Mouse (Mus musculus): Measurements from ENCODE around the gene Osbpl10.
A peak's percentile ranks its signal among the peaks of the same experiment; 100 is the strongest.

The Osbpl10 gene

DNA sequence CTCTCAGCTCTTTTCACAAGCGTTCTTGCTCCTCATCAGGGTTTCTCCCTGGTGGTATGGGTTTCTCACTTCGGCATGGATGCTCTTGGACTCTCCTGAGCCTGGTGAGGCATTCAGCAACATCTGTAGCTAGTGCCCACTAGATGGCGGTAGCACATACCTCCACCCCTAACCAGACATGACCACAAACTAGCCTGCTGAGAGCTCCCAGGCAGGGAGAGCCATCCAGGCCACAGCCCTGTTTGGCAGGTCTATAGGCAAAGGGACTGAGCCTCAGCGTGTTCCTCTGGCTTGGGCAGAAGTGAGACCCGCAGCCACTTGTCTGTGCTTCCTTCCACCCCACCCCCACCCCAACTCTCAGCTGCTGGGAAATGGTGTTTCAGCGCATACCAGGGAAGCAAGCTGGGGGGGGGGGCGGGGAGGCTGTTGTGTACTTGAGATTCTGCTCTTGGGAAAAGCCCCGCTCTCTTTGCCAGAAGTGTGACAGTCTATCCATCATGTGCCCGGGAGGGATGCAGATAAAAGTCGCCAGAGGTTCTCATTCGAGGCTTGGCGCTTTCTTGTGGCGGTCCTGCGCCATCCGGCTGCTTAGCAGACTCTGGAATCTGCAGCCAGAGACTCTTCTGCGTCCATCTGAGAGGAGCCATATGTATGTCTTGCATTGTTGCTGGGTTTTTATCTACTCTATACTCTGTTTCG, 110.1 kb downstream of the Osbpl10 start:
- peak; percentile 64 for DNase-seq (ENCODE audit: low read depth)

GRCm38 (mm10) chr9:115089644-115090043, 111.3 kb downstream of the Osbpl10 start:
- DNase-seq (ENCODE audit: low read depth), result no peak

GRCm38 (mm10) chr9:115096481-115096880, 118.1 kb downstream of the Osbpl10 start:
- DNase-seq (ENCODE audit: low read depth), result no peak

DNA sequence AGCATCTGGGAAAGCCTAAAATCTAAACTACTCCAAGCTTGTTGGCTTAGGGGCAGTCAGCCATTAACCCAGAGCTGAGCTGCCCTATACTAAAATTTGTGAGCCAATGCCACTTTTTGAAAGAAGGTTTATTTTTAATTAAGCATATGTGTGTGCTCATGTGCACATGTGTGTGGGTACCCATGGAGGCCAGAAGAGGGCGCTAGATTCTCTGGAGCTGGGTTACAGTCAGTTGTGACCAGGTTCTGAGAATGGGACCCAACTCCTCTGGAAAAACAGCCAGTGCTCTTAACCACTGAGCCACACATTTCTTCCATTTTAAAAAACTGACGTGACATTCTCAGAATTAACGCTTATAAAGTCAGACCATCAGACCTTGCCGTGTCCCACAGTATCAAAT, 119.0 kb downstream of the Osbpl10 start:
- DNase-seq (ENCODE audit: low read depth), result no peak

DNA sequence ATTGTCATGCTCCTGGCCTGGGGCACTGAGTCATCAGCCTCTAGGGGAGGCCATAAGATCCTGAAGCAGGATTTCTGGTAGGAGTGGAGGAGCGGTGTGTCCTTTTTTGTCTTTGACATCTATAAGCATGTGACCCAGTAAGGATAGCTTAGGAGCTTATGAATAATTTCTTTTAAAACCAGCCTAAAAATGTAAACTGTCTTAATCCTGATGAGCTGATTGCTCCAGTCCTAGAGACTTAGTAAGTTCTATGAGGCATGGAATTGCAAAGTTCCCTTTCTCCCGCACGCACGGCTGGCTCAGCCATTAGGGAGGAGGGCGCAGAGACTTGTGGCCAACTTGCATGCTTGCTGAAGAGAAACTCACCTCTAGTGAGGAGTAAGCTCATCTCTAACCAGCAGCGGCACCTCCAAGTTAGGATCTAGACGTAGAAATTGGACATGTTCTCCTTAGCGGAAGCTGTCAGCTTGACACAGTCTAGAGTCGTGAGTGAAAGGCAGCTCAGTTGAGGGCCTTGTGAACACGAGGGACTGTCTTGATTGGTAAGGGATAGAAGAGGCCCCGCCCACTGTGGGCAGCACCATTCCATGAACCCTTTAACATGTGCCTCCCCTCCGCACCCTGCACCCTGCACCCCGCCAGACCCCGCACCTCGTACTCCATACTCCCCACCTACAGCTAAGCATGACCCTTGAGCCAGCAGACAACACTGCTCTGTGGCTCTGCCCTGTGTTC, 122.0 kb downstream of the Osbpl10 start:
- DNase-seq (ENCODE audit: low read depth), result no peak

DNA sequence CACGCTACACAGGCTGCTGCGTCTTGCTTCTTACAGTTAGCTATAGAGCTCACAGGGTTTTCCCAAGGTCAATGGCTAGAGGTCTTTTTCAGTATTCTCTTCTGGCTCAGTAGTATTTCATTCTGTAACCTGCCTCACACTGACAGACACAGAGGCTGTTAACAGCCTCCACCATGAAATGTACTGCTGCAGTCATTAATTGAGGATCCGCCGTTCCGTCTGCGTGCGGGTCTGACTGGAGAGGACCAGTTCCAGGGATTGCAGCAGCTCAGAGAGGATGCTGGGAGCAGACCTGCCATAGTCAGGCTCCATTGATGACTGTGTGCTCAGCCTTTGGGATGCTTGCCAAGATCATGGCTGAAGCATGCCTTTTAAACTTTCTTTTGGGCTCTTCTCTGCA, 129.1 kb downstream of the Osbpl10 start:
- DNase-seq (ENCODE audit: low read depth), result no peak

- DNase-seq (ENCODE audit: low read depth), result no peak
Measured at GRCm38 (mm10) chr9:115110655-115111054, 132.3 kb downstream of the Osbpl10 start.

GRCm38 (mm10) chr9:115117314-115117713, 138.9 kb downstream of the Osbpl10 start:
- no peak for DNase-seq (ENCODE audit: low read depth)

DNA sequence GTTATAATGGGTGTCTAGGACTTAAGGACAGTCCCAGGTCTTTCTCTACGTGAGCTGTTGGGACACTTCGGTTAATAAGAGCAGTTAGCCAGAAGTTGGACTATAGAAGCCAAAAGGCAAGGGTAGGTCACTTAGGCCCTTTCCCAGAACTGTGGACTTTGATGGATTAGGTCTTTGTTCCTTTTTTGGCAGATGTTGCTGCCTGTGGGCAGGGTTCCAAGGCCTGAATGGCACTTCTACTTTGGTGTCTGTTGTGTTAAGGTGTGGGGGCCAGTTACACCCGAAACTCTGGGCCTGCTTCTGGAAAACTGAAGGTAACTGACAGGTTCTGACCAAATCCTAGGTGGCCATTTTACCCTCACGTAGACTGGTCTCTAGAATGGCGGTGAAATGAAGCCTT, 141.9 kb downstream of the Osbpl10 start:
- DNase-seq (ENCODE audit: low read depth), result no peak

GRCm38 (mm10) chr9:115120678-115121224, 142.4 kb downstream of the Osbpl10 start:
- no peak for DNase-seq (ENCODE audit: low read depth)

DNA sequence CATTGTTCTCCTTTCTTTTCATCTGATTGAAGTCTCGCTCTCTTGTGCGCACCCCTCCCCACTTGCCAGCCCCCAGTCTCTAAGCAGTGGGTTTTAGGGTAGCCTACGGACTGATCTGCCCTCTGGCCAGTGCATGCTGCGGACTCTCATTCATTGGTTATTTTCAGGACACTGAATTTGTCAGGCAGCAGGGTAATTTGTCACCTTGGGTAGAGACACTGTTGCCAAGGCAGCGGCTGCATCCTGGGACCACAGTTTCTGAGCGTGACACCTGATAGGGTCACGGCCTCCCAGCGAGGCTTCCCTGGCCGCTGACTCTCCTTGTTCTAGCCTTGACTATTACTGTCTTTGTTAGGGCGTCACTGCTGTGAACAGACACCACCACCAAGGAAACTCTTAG, 149.0 kb downstream of the Osbpl10 start:
- no peak for DNase-seq (ENCODE audit: low read depth)

DNA sequence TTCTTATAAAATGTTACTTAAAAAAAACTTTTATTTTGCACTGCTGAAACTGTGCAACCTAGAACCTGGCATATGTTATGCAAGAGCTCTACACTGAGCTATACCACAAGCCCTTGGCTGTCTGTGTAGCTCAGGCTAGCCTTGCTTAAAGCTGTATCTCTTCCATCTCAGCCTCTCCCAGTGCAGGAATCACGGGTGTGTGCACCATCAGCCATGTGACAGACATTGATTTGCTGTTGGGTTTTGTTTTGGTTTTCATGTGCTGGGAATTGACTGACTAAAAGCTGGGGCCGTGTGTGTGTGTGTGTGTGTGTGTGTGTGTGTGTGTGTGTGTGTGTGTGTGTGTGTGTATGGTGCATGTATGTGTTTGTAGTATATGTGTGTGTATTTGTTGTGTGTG, 155.6 kb downstream of the Osbpl10 start:
- DNase-seq (ENCODE audit: low read depth), result no peak

GRCm38 (mm10) chr9:115134736-115135135, 156.4 kb downstream of the Osbpl10 start:
- no peak for DNase-seq (ENCODE audit: low read depth)

- DNase-seq (ENCODE audit: low read depth), result no peak
Measured at GRCm38 (mm10) chr9:115135352-115135751, 157.0 kb downstream of the Osbpl10 start.

- DNase-seq (ENCODE audit: low read depth), result no peak
Measured at GRCm38 (mm10) chr9:115137858-115138257, 159.5 kb downstream of the Osbpl10 start.

DNA sequence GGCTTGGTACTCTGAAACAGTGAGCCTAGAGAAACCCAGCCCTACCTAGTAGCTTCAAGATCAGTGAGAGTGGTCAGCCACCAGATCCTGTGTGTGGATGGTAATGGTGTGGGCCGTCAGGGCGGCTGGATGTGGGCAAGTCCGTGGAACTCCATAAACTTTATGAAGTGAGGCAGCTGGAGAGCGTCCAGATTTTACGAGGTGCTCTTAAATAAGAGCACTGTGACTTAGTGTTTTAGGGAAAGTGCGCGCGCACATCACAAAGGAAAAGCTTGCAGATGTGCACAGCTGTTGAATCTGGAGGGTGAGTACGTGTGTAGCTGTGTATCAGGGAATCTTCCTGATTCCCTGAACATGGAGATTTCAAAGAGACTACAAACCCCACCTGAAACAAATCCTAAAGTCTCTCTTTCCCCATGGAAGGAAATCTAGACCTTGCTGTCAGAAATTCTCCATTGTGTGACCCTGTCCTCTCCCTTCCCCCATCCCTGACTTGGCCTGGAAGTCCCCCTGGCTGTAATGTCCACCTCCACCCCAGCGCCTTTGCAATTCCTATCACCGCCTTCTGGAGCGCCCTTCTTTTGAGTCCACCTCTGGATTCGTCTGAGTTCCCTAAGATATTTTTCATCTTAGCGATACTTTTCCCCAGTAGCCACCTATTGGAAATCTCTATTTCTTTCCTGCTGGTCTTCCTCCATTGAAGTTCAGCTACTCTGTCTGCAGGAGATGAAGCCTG, 161.4 kb downstream of the Osbpl10 start:
- no peak for DNase-seq (ENCODE audit: low read depth)

- DNase-seq (ENCODE audit: low read depth), result no peak
Measured at GRCm38 (mm10) chr9:115147141-115147540, 168.8 kb downstream of the Osbpl10 start.

DNA sequence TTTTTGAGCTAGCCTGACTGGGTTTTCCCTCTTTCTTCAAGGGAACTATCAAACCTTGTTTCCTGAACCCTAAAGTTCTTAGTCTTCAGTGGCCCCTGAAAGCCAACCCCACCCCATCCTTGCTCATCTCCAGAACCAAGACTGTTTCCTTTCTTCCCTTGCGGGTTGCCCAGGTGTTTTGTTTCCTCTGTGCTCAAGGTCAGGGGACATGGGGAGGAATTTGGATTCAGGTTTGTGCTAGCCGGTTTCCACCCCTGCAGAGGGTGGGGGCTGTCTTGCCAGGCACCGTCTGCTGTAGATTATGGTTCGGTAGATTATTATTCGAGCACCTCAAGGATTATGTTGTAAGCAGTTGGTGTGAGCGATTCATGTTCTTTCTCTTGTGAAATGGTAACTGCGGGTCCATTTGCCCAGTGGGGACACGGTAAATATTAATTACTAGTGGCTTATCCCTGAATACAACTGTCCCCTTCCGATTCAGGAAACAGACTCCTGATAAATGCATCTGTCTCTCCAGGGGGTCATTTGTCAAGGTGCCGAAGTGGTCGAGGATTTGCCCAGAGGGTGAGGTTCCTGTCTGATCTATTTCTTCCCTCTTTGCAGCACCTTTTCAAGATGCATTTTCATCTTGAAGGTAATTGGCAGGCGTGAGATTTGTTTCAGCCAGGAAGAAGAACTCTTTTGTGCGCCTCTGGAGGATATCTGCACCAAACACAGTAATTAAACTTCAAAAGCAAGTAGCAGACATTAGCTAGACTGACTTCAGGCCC, 169.4 kb downstream of the Osbpl10 start:
- no peak for DNase-seq (ENCODE audit: low read depth)

DNA sequence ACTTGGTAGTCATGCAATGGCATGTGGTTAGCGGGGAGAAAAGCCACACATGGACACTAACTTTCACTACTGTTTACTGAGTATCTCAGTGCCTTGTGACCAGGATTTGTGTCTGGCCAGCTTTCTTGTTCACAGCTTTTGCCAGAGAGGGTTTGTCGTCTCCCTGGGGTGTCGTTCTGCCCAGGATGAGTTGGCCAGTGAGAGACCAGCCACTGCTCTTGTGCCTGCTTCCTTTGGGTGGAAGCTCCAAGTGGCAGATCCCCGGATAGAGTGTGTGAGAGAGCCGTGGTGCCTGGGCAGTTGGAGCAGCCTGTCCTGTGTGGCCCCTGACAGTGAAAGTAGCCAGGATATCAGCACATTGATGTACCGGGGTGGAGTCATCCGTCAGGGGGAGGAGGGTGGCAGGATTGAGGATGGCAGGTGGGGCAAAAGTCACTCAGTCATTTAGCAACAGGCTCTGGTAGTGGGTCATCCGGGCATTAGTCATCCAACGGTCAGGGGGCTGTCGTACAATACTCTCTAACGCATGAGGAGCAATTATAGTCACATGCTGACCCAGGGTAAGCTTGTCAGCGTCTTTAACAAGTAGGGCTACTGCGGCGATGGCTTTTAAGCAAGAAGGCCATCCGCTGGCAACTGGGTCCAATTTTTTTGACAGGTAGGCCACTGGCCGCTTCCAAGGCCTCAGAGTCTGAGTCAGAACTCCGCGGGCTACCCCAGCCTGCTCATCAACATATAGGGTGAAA, 170.8 kb downstream of the Osbpl10 start:
- no peak for DNase-seq (ENCODE audit: low read depth)

GRCm38 (mm10) chr9:115161591-115161990, 183.2 kb downstream of the Osbpl10 start:
- no peak for DNase-seq (ENCODE audit: low read depth)

DNA sequence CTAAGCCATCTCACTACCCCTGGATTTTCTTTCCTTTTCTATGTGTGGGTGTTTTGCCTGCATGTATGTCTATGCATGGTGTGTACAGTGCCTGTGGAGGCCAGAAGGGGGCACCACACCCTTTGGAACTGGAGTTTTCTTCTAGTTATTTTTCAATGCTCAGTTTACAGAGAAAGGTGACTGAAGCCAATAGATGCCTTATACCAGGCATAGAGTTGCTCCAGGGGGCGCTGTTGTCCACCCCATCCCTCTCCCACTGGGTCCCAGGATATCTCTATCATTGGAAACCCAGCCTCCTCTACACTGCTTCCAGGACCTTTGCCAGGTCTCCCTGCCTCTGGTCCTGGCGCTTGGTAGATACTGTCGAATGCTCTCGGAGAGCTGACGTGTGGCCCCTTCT, 184.7 kb downstream of the Osbpl10 start:
- peak; percentile 61 for DNase-seq (ENCODE audit: low read depth)

Measured in naive thymus-derived CD4-positive, alpha-beta T cell, adult 2 months (primary cell).